Mouse (Mus musculus) midbrain, embryonic 13.5 days (tissue): ENCODE measurements around the gene Sema5a. TPM values are rescaled to one million over a fixed set of nuclear protein-coding genes. Genes with fewer than 3 reads are reported as not detected.
A peak's percentile ranks its signal among the peaks of the same experiment; 100 is the strongest.

Experiments
- ATAC-seq: fragments of 200-750 bp; cut with Nextera tagmentation; 2 replicates; pipeline ENCODE4 v1.8.0; 2017; ENCODE audit warnings: mild to moderate bottlenecking, moderate TSS enrichment, moderate library complexity
- H3K27ac ChIP-seq: fragments of 300-500 bp; sonication (generic); 2 replicates; pipeline ENCODE4 v1.5.1; 2015; ENCODE audit warnings: inconsistent platforms, mild to moderate bottlenecking, moderate library complexity
- H3K27me3 ChIP-seq: fragments of 300-500 bp; sonication (generic); 2 replicates; pipeline ENCODE4 v1.6.1; 2015; ENCODE audit warnings: mild to moderate bottlenecking, inconsistent platforms
- H3K36me3 ChIP-seq: fragments of 300-500 bp; sonication (generic); 2 replicates; pipeline ENCODE4 v1.6.1; 2015; ENCODE audit warnings: mild to moderate bottlenecking, inconsistent platforms
- H3K4me1 ChIP-seq: fragments of 300-500 bp; sonication (generic); replicated peaks from 2 replicates; pipeline ENCODE4 v1.6.1; 2015; ENCODE audit warnings: inconsistent platforms
- H3K4me2 ChIP-seq: fragments of 300-500 bp; sonication (generic); replicated peaks from 2 replicates; pipeline ENCODE4 v1.6.1; 2015; ENCODE audit warnings: moderate library complexity, mild to moderate bottlenecking, inconsistent platforms
- H3K4me3 ChIP-seq: fragments of 300-500 bp; sonication (generic); replicated peaks from 2 replicates; pipeline ENCODE4 v1.5.1; 2015; ENCODE audit warnings: mild to moderate bottlenecking, inconsistent platforms
- H3K9ac ChIP-seq: fragments of 300-500 bp; sonication (generic); replicated peaks from 2 replicates; pipeline ENCODE4 v1.6.1; 2015; ENCODE audit warnings: mild to moderate bottlenecking, inconsistent platforms
- H3K9me3 ChIP-seq: fragments of 300-500 bp; sonication (generic); 2 replicates; pipeline ENCODE4 v1.6.1; 2016; ENCODE audit warnings: mild to moderate bottlenecking, inconsistent platforms
- WGBS: fragments of 180-500 bp; shearing (Covaris S2); methylation state at CpG from one replicate; pipeline ENCODE4 v1.1.7; 2015; 5-methylcytosine and 5-hydroxymethylcytosine counted together
- polyA plus RNA-seq: library from polyadenylated mRNA; unstranded; fragments of >200 nt; fragmentation: Nextera tagmentation; extraction: Ambion mirVana; gene quantifications from 2 replicates; pipeline ENCODE4 v1.2.1, GENCODE M21; 2015

Gene Sema5a
- polyA plus RNA-seq, 1 experiment from 2014 or later = 5.4 TPM

DNA sequence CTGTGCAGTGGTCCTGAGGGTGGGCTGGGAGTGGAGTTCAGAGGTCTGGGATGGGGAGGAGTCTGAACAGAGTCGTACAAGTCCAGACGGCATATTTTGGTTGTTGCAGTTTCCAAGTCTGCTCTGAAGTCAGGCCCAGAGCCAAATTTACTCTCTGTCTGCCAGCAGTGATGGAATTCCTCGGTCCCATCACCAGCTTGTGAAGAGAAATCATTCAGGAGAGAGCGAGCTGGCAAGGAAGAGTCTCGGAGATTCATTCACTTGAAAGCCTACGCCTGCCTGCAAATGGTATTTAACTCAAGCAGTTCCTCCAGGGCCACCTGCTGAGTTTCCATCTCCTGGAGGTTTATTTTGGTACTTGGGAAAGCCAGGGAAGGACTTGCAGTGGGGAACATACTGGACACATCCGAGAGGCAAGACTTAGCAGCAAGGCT, 13.3 kb downstream of the Sema5a start:
- Histone ChIP-seq H3K9me3 (0 out of 2 replicates have a peak, but pooled peaks cover 4% of the 10 kb centered on the region), H3K4me2 (no peak overlapping the region), H3K27me3 (no peaks in the 10 kb centered on the region), H3K36me3 (no peaks in the 10 kb centered on the region), H3K27ac (no peak overlapping the region), H3K4me1 (peaks cover 14% of the 10 kb centered on the region), H3K9ac (no peak overlapping the region), H3K4me3 (no peak overlapping the region)
- ATAC-seq = no peak
- 66% methylated on average over 7 of the region's 7 CpGs for WGBS

- Histone ChIP-seq H3K4me1 (peaks cover 14% of the 10 kb centered on the region), H3K4me2 (no peak overlapping the region), H3K27me3 (no peaks in the 10 kb centered on the region), H3K9ac (no peak overlapping the region), H3K4me3 (no peak overlapping the region), H3K36me3 (no peaks in the 10 kb centered on the region), H3K9me3 (no peaks in the 10 kb centered on the region), H3K27ac (no peak overlapping the region)
- 48% methylated on average over 5 of the region's 5 CpGs for WGBS
- peak; percentile 55 for ATAC-seq
Measured at GRCm38 (mm10) chr15:32259362-32260096, 14.9 kb downstream of the Sema5a start.

- Histone ChIP-seq H3K36me3 (no peaks in the 10 kb centered on the region), H3K27me3 (no peaks in the 10 kb centered on the region), H3K4me3 (no peak overlapping the region), H3K27ac (no peak overlapping the region), H3K9ac (no peak overlapping the region), H3K4me2 (no peak overlapping the region), H3K9me3 (no peaks in the 10 kb centered on the region), H3K4me1 (peaks cover 24% of the 10 kb centered on the region)
- ATAC-seq = peak; percentile 35; the same call in 1 of the 2 replicates
- 41% methylated on average over 5 of the region's 5 CpGs for WGBS
Measured at GRCm38 (mm10) chr15:32260942-32261341, 16.3 kb downstream of the Sema5a start.

- Histone ChIP-seq H3K36me3 (no peaks in the 10 kb centered on the region), H3K27me3 (no peaks in the 10 kb centered on the region; the same call in 1 of the 2 replicates), H3K27ac (no peak overlapping the region), H3K4me2 (no peak overlapping the region), H3K4me1 (peaks cover 24% of the 10 kb centered on the region), H3K9me3 (no peaks in the 10 kb centered on the region), H3K9ac (no peak overlapping the region), H3K4me3 (no peak overlapping the region)
- WGBS = 44% methylated on average over 3 of the region's 3 CpGs
- ATAC-seq = no peak
Measured at GRCm38 (mm10) chr15:32263651-32264050, 19.0 kb downstream of the Sema5a start.

GRCm38 (mm10) chr15:32264822-32265377, 20.3 kb downstream of the Sema5a start:
- H3K27me3 ChIP-seq = no peaks in the 10 kb centered on the region; the same call in 1 of the 2 replicates
- ATAC-seq = no peak
- 88% methylated on average over 7 of the region's 7 CpGs for WGBS
- no peak overlapping the region for H3K4me3 ChIP-seq
- H3K9ac ChIP-seq = no peak overlapping the region
- H3K4me2 ChIP-seq = no peak overlapping the region
- no peaks in the 10 kb centered on the region for H3K9me3 ChIP-seq
- H3K27ac ChIP-seq = no peak overlapping the region
- no peaks in the 10 kb centered on the region for H3K36me3 ChIP-seq
- H3K4me1 ChIP-seq = peaks cover 22% of the 10 kb centered on the region

DNA sequence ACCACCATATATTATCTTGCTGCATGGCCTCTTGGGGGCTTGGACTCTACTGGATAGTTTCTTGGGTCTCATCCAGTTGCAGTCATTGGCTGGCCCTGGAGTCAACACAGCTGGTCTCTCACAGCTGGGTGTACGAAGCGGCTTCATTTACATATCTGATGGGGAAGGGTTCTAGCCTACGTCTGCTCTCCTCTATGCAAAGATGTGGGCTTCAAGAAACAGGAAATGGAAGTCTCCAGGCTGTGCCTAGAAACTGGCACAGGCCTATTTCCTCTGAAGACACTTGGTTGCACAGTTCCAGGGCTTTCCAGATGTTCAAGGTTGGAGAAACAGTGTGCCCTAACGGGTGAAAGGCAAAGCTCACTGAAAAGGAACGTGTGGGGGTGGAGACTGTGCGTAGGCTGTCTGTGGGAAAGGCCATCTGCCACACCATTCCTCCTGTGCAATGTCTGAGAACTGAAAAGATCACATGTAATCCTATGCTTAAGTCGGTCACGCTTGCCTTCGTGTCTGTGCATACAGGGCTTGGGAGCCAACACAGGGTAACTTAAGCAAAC, 20.8 kb downstream of the Sema5a start:
- ATAC-seq = peak; percentile 76
- Histone ChIP-seq H3K36me3 (no peaks in the 10 kb centered on the region), H3K4me3 (no peak overlapping the region), H3K4me1 (peaks cover 19% of the 10 kb centered on the region), H3K9me3 (no peaks in the 10 kb centered on the region), H3K4me2 (no peak overlapping the region), H3K9ac (no peak overlapping the region), H3K27me3 (no peaks in the 10 kb centered on the region; the same call in 1 of the 2 replicates), H3K27ac (no peak overlapping the region)
- WGBS = 52% methylated on average over 9 of the region's 9 CpGs

DNA sequence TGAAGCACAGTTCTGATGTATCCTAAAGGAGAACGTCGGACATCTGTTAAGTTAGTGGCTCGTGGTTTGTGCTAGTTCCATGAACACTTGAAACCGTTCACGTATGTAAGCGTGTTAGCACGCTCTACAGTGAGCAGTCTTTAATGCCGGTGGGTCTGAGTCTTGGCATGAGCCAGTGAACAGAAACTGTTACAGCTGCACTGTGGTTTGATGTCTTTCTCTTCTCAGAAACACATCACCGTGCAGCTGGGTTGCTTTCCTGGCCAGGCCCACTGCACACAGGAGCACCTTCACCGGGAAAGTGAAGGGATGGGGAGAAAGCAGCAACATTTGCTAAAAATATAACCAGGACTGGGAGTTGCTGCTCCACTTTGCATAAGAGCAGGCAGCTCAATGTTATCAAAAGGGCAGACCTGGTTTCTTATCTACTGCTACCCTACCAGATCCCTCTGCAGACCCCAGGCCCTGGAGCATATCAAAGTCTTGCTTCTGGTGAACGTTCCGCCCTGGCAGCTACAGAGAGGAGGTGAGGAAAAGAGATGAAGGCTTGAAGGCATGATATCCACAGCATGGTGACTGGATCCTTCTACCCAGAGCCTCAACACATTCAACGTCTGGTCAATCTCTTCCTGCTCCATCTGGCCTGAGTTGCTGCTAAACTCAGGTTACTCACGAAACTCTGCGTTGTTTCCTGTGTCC, 21.7 kb downstream of the Sema5a start:
- H3K4me1 ChIP-seq = peaks cover 11% of the 10 kb centered on the region
- H3K4me2 ChIP-seq = no peak overlapping the region
- H3K27ac ChIP-seq = no peak overlapping the region
- H3K4me3 ChIP-seq = no peak overlapping the region
- ATAC-seq = no peak
- WGBS = 88% methylated on average over 15 of the region's 15 CpGs
- no peak overlapping the region for H3K9ac ChIP-seq
- H3K27me3 ChIP-seq = no peaks in the 10 kb centered on the region; the same call in 1 of the 2 replicates
- H3K36me3 ChIP-seq = no peaks in the 10 kb centered on the region
- H3K9me3 ChIP-seq = no peaks in the 10 kb centered on the region

DNA sequence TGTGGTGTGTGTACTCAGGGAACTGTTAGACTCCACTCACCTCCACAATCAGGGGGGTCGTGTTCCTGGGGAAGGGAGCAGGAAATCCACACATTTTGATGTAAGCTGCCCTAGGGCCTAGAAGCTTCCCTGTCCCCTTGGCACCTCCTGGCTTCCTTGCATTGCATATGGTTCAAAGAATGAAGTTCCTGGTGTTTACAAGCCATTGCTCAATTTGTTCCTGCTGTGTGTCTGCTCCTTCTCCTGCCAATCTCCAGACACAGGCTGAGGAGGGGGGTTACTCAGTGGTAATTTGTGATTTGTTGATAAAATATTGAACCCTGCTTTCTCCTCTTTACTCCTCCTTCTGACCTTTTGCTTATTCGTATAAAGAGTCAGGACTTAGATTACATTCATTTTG, 25.5 kb downstream of the Sema5a start:
- Histone ChIP-seq H3K4me1 (peaks cover 9% of the 10 kb centered on the region), H3K36me3 (no peaks in the 10 kb centered on the region), H3K9me3 (no peaks in the 10 kb centered on the region), H3K4me3 (no peak overlapping the region), H3K27ac (no peak overlapping the region), H3K27me3 (peaks cover 2% of the 10 kb centered on the region; the same call in 1 of the 2 replicates), H3K4me2 (no peak overlapping the region), H3K9ac (no peak overlapping the region)
- ATAC-seq = no peak
- WGBS = 55% methylated on average over 2 of the region's 2 CpGs

DNA sequence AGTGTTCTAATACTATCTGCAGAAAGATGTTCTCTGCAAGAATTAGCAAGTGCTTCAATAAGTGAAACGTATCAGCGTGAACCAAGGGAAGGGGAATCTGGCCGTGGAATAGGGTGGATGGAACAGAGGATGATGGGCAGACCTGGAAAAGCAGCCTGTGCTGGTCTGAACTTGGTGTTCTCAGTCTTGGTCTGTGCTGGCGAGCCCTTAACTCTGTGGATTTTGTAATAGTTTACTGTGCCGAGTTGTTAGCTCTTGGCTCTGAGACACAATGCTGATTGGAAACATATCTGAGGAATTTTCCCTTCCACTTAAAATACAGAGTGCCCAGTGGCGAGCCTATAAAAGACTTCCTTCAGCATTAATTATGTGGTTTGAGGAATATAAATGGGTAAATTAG, 29.3 kb downstream of the Sema5a start:
- H3K36me3 ChIP-seq = no peaks in the 10 kb centered on the region
- WGBS = 90% methylated on average over 6 of the region's 6 CpGs
- peaks cover 8% of the 10 kb centered on the region for H3K4me1 ChIP-seq
- H3K27me3 ChIP-seq = peaks cover 2% of the 10 kb centered on the region; the same call in 1 of the 2 replicates
- no peaks in the 10 kb centered on the region for H3K9me3 ChIP-seq
- ATAC-seq = no peak
- no peak overlapping the region for H3K4me2 ChIP-seq
- no peak overlapping the region for H3K4me3 ChIP-seq
- H3K9ac ChIP-seq = no peak overlapping the region
- H3K27ac ChIP-seq = no peak overlapping the region

- no peak for ATAC-seq
- Histone ChIP-seq H3K4me1 (peaks cover 11% of the 10 kb centered on the region), H3K36me3 (no peaks in the 10 kb centered on the region), H3K9ac (no peak overlapping the region), H3K9me3 (no peaks in the 10 kb centered on the region), H3K4me2 (no peak overlapping the region), H3K4me3 (no peak overlapping the region), H3K27ac (no peak overlapping the region), H3K27me3 (peaks cover 2% of the 10 kb centered on the region; the same call in 1 of the 2 replicates)
- WGBS = 84% methylated on average over 5 of the region's 5 CpGs
Measured at GRCm38 (mm10) chr15:32275020-32275419, 30.4 kb downstream of the Sema5a start.

DNA sequence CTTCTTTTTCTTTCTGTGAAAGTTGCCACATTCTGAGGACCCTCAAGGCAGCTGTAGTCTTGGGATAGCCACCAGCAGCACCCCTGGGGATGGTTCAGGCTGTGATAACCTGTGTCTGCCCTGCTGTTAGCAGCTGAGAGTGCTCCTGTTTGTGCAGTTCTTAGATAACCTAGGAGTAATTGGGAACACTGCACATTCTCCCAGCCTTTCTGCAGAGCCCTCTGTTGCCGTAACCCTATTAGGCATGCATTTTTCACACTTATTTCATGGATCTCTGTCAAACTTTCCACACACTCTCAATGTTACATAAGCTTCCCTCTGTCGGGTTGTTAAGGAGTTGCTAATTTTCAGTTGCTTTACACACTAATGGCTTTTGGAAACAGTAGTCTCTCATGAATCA, 34.0 kb downstream of the Sema5a start:
- peaks cover 11% of the 10 kb centered on the region for H3K4me1 ChIP-seq
- no peak overlapping the region for H3K4me3 ChIP-seq
- no peaks in the 10 kb centered on the region for H3K27me3 ChIP-seq
- no peaks in the 10 kb centered on the region for H3K9me3 ChIP-seq
- H3K27ac ChIP-seq = no peak overlapping the region
- no peaks in the 10 kb centered on the region for H3K36me3 ChIP-seq
- 37% methylated on average over 2 of the region's 2 CpGs for WGBS
- no peak overlapping the region for H3K4me2 ChIP-seq
- peak; percentile 74 for ATAC-seq
- H3K9ac ChIP-seq = no peak overlapping the region

DNA sequence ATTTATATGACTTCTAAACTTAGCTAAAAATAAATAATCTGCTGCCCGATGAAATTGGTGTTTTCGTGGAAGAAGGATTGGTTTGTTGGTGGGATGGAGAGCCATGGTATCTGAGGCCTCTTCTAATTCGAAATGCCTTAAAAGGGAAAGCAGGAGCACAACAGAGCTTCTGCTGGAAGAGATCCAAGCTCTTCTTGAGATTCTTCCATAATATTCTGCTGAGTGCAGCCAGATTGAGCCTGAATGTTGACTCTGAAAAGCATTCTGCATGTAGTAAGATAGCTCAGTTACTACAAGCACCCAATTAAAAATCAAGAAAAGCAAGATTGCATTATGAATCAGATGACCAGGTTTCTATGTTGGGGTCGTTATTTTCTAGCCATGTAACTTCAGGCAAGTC, 36.8 kb downstream of the Sema5a start:
- Histone ChIP-seq H3K9ac (no peak overlapping the region), H3K27me3 (no peaks in the 10 kb centered on the region), H3K4me2 (no peak overlapping the region), H3K36me3 (no peaks in the 10 kb centered on the region), H3K4me3 (no peak overlapping the region), H3K4me1 (peaks cover 11% of the 10 kb centered on the region), H3K9me3 (no peaks in the 10 kb centered on the region), H3K27ac (no peak overlapping the region)
- no peak for ATAC-seq
- 94% methylated on average over 4 of the region's 4 CpGs for WGBS
